Mouse (Mus musculus) G1E (cell line): ENCODE measurements around the gene Tnfrsf18.

Experiments
- CTCF ChIP-seq: IDR thresholded peaks from 2 replicates; pipeline ENCODE4 v1.5.1; 2012; ENCODE audit warnings: low read depth, low read length, inconsistent platforms, mixed read lengths
- GATA1 ChIP-seq: IDR thresholded peaks from 2 replicates; pipeline ENCODE4 v1.6.1; 2012; ENCODE audit warnings: borderline replicate concordance, low read length, inconsistent platforms, mixed read lengths
- GATA2 ChIP-seq: IDR thresholded peaks from 2 replicates; pipeline ENCODE4 v1.6.1; 2012; ENCODE audit warnings: low read depth, low read length, inconsistent platforms, borderline replicate concordance
- POLR2AphosphoS5 ChIP-seq: IDR thresholded peaks from 2 replicates; pipeline ENCODE4 v1.6.1; 2012; ENCODE audit warnings: low read depth, low read length, inconsistent platforms; ENCODE audit not compliant: insufficient replicate concordance

GRCm38 (mm10) chr4:156057702-156058101, 31.7 kb downstream of the Tnfrsf18 start:
- TF ChIP-seq CTCF: no peak
- no peak for TF ChIP-seq GATA1
- TF ChIP-seq POLR2AphosphoS5: no peak
- no peak for TF ChIP-seq GATA2
